Mouse (Mus musculus): ENCODE data around the gene Rnf166. TPM values are rescaled to one million over a fixed set of nuclear protein-coding genes. Genes with fewer than 3 reads are reported as not detected.
A peak's percentile ranks its signal among the peaks of the same experiment; 100 is the strongest.

The Rnf166 gene
- polyA plus RNA-seq, 2 experiments: 47.0 to 80.1 TPM

DNA sequence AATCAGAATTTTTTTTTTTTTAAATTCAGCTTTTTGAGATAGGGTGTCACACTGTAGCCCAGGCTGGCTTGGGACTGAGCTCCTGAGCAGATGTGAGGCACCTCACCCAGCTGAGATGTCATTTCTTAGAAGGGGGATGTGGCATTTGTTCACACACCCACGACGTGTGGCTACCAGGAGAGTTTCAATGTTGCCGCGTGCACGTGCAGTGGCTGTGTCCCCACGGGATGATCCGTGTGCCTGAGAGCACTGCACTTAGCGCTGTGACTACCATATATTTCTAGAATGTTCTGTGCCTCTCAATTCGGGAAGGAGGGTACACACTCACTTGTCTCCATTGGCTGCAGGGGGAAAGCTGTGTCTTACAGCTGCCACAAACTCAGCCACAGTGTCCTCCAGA is 39.7 kb downstream of the Rnf166 start:
- Histone ChIP-seq H3K9ac (ENCODE audit: low read depth, low read length, severe bottlenecking) (no peak overlapping the region), H3K27me3 (ENCODE audit: control insufficient read depth, insufficient read depth, low read length) (no peaks in the 10 kb centered on the region), H3K4me1 (ENCODE audit: control insufficient read depth, insufficient read depth, low read length) (peaks cover 14% of the 10 kb centered on the region), H3K27ac (replicated peaks; ENCODE audit: low read depth, low read length) (no peak overlapping the region), H3K9me3 (ENCODE audit: control insufficient read depth, low read length) (no peaks in the 10 kb centered on the region), H3K4me2 (replicated peaks; ENCODE audit: low read depth, low read length, severe bottlenecking) (no peak overlapping the region), H3K36me3 (ENCODE audit: control insufficient read depth, insufficient read depth, low read length) (peaks cover 42% of the 10 kb centered on the region), H3K4me3 (replicated peaks; ENCODE audit: low read length) (no peak overlapping the region)
- 96% methylated on average over 9 of the region's 9 CpGs for WGBS
- DNase-seq (ENCODE audit: low spot score): no peak
- TF ChIP-seq POLR2A (IDR thresholded peaks at IDR 0.05; ENCODE audit: borderline replicate concordance, extremely low read depth, insufficient read depth, insufficient read length): no peak
- no peak for ATAC-seq (ENCODE audit: low FRiP score, low read depth)

GRCm38 (mm10) chr8:122435375-122435774 is 40.5 kb downstream of the Rnf166 start:
- peaks cover 42% of the 10 kb centered on the region for H3K36me3 ChIP-seq (ENCODE audit: control insufficient read depth, insufficient read depth, low read length)
- no peaks in the 10 kb centered on the region for H3K27me3 ChIP-seq (ENCODE audit: control insufficient read depth, insufficient read depth, low read length)
- WGBS: 90% methylated on average over 6 of the region's 6 CpGs
- H3K9ac ChIP-seq (ENCODE audit: low read depth, low read length, severe bottlenecking): no peak overlapping the region
- DNase-seq (ENCODE audit: low spot score) (no peak), ATAC-seq (ENCODE audit: low FRiP score, low read depth) (no peak)
- H3K4me3 ChIP-seq (replicated peaks; ENCODE audit: low read length): no peak overlapping the region
- H3K9me3 ChIP-seq (ENCODE audit: control insufficient read depth, low read length): no peaks in the 10 kb centered on the region
- TF ChIP-seq POLR2A (IDR thresholded peaks at IDR 0.05; ENCODE audit: borderline replicate concordance, extremely low read depth, insufficient read depth, insufficient read length): no peak
- H3K27ac ChIP-seq (replicated peaks; ENCODE audit: low read depth, low read length): no peak overlapping the region
- no peak overlapping the region for H3K4me2 ChIP-seq (replicated peaks; ENCODE audit: low read depth, low read length, severe bottlenecking)
- H3K4me1 ChIP-seq (ENCODE audit: control insufficient read depth, insufficient read depth, low read length): peaks cover 14% of the 10 kb centered on the region

DNA sequence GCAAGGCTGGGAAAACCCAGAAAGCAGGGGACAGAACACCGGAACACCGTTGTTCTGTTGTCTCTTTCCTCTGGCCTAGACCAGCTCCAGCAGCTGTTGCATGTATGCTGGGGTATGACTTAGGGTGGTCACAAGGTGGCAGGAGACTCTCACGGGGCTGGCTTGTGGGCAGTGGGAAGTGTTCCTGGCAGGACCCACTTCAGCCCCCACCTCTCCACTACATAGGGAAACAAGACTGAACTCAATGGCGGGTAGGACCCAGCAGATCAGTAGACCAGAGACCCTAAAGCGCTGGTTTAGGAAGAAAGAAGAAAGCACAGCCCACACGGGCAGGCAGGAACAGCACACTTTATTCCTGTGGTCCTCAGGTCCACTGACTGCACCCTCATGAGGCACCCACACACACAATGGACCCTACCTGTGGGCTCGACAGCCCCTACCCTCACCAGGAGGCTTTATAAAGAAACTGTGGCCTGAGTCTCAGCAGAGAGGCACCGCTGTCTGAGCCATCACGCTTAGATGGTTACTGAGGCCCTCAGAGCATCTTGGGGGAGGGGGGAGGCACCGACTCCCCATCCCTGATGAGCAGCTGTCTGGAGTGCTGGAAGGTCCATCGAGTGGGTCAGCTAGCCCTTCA is 42.5 kb downstream of the Rnf166 start:
- DNase-seq (ENCODE audit: low spot score) (no peak), ATAC-seq (ENCODE audit: low FRiP score, low read depth) (peak; percentile 38)
- 0 out of 2 replicates have a peak overlapping the region, but pooled peaks have one; percentile 57 for H3K4me3 ChIP-seq (replicated peaks; ENCODE audit: low read length)
- H3K27me3 ChIP-seq (ENCODE audit: control insufficient read depth, insufficient read depth, low read length): no peaks in the 10 kb centered on the region
- peak overlapping the region; percentile 94; the same call in 1 of the 2 replicates for H3K4me2 ChIP-seq (replicated peaks; ENCODE audit: low read depth, low read length, severe bottlenecking)
- H3K27ac ChIP-seq (replicated peaks; ENCODE audit: low read depth, low read length): 0 out of 2 replicates have a peak overlapping the region, but pooled peaks have one; percentile 38
- H3K9me3 ChIP-seq (ENCODE audit: control insufficient read depth, low read length): no peaks in the 10 kb centered on the region
- no peak overlapping the region for H3K9ac ChIP-seq (ENCODE audit: low read depth, low read length, severe bottlenecking)
- TF ChIP-seq POLR2A (IDR thresholded peaks at IDR 0.05; ENCODE audit: borderline replicate concordance, extremely low read depth, insufficient read depth, insufficient read length): no peak
- H3K36me3 ChIP-seq (ENCODE audit: control insufficient read depth, insufficient read depth, low read length): peaks cover 30% of the 10 kb centered on the region
- peaks cover 14% of the 10 kb centered on the region for H3K4me1 ChIP-seq (ENCODE audit: control insufficient read depth, insufficient read depth, low read length)
- WGBS: 69% methylated on average over 11 of the region's 11 CpGs

GRCm38 (mm10) chr8:122432443-122433268 is 43.2 kb downstream of the Rnf166 start, which contains the start of gene Cyba:
Cyba (minus strand) TSS chr8:122432930.
- Histone ChIP-seq H3K27me3 (ENCODE audit: control insufficient read depth, insufficient read depth, low read length) (no peaks in the 10 kb centered on the region), H3K36me3 (ENCODE audit: control insufficient read depth, insufficient read depth, low read length) (peaks cover 27% of the 10 kb centered on the region), H3K9ac (ENCODE audit: low read depth, low read length, severe bottlenecking) (peak within 1 kb of the TSS; percentile 79), H3K4me2 (replicated peaks; ENCODE audit: low read depth, low read length, severe bottlenecking) (peak within 1 kb of the TSS; percentile 94), H3K4me1 (ENCODE audit: control insufficient read depth, insufficient read depth, low read length) (peaks cover 14% of the 10 kb centered on the region), H3K27ac (replicated peaks; ENCODE audit: low read depth, low read length) (peak within 1 kb of the TSS; percentile 38; the same call in 1 of the 2 replicates), H3K9me3 (ENCODE audit: control insufficient read depth, low read length) (no peaks in the 10 kb centered on the region), H3K4me3 (replicated peaks; ENCODE audit: low read length) (peak within 1 kb of the TSS; percentile 57)
- TF ChIP-seq POLR2A (IDR thresholded peaks at IDR 0.05; ENCODE audit: borderline replicate concordance, extremely low read depth, insufficient read depth, insufficient read length): peak; percentile 51; the same call in 1 of the 2 replicates
- ATAC-seq (ENCODE audit: low FRiP score, low read depth) (peak; percentile 81), DNase-seq (ENCODE audit: low spot score) (peak; percentile 47)
- 4% methylated on average over 35 of the region's 45 CpGs for WGBS

GRCm38 (mm10) chr8:122431694-122432442 is 44.0 kb downstream of the Rnf166 start:
- Histone ChIP-seq H3K27ac (replicated peaks; ENCODE audit: low read depth, low read length) (peak overlapping the region; percentile 38; the same call in 1 of the 2 replicates), H3K27me3 (ENCODE audit: control insufficient read depth, insufficient read depth, low read length) (no peaks in the 10 kb centered on the region), H3K36me3 (ENCODE audit: control insufficient read depth, insufficient read depth, low read length) (peaks cover 19% of the 10 kb centered on the region), H3K9ac (ENCODE audit: low read depth, low read length, severe bottlenecking) (peak overlapping the region; percentile 79), H3K4me2 (replicated peaks; ENCODE audit: low read depth, low read length, severe bottlenecking) (peak overlapping the region; percentile 94), H3K4me3 (replicated peaks; ENCODE audit: low read length) (peak overlapping the region; percentile 57), H3K4me1 (ENCODE audit: control insufficient read depth, insufficient read depth, low read length) (peaks cover 14% of the 10 kb centered on the region), H3K9me3 (ENCODE audit: control insufficient read depth, low read length) (no peaks in the 10 kb centered on the region)
- WGBS: 36% methylated on average over 18 of the region's 18 CpGs
- DNase-seq (ENCODE audit: low spot score) (no peak), ATAC-seq (ENCODE audit: low FRiP score, low read depth) (no peak)
- no peak for TF ChIP-seq POLR2A (IDR thresholded peaks at IDR 0.05; ENCODE audit: borderline replicate concordance, extremely low read depth, insufficient read depth, insufficient read length)

Measured in limb, embryonic 14.5 days (tissue).